Mouse (Mus musculus) midbrain, embryonic 13.5 days (tissue): ENCODE measurements around the gene Cntn5. TPM values are rescaled to one million over a fixed set of nuclear protein-coding genes. Genes with fewer than 3 reads are reported as not detected.
"Not testable (repeated sequence)": the region's sequence is repeated elsewhere in the genome, so short reads cannot be mapped to it uniquely, and the experiment has no call there.

Experiments used
- ATAC-seq: fragments of 200-750 bp; cut with Nextera tagmentation; 2 replicates; pipeline ENCODE4 v1.8.0; 2017; ENCODE audit warnings: mild to moderate bottlenecking, moderate TSS enrichment, moderate library complexity
- H3K27ac ChIP-seq: fragments of 300-500 bp; sonication (generic); 2 replicates; pipeline ENCODE4 v1.5.1; 2015; ENCODE audit warnings: inconsistent platforms, mild to moderate bottlenecking, moderate library complexity
- H3K27me3 ChIP-seq: fragments of 300-500 bp; sonication (generic); 2 replicates; pipeline ENCODE4 v1.6.1; 2015; ENCODE audit warnings: mild to moderate bottlenecking, inconsistent platforms
- H3K36me3 ChIP-seq: fragments of 300-500 bp; sonication (generic); 2 replicates; pipeline ENCODE4 v1.6.1; 2015; ENCODE audit warnings: mild to moderate bottlenecking, inconsistent platforms
- H3K4me1 ChIP-seq: fragments of 300-500 bp; sonication (generic); replicated peaks from 2 replicates; pipeline ENCODE4 v1.6.1; 2015; ENCODE audit warnings: inconsistent platforms
- H3K4me2 ChIP-seq: fragments of 300-500 bp; sonication (generic); replicated peaks from 2 replicates; pipeline ENCODE4 v1.6.1; 2015; ENCODE audit warnings: moderate library complexity, mild to moderate bottlenecking, inconsistent platforms
- H3K4me3 ChIP-seq: fragments of 300-500 bp; sonication (generic); replicated peaks from 2 replicates; pipeline ENCODE4 v1.5.1; 2015; ENCODE audit warnings: mild to moderate bottlenecking, inconsistent platforms
- H3K9ac ChIP-seq: fragments of 300-500 bp; sonication (generic); replicated peaks from 2 replicates; pipeline ENCODE4 v1.6.1; 2015; ENCODE audit warnings: mild to moderate bottlenecking, inconsistent platforms
- H3K9me3 ChIP-seq: fragments of 300-500 bp; sonication (generic); 2 replicates; pipeline ENCODE4 v1.6.1; 2016; ENCODE audit warnings: mild to moderate bottlenecking, inconsistent platforms
- WGBS: fragments of 180-500 bp; shearing (Covaris S2); methylation state at CpG from one replicate; pipeline ENCODE4 v1.1.7; 2015; 5-methylcytosine and 5-hydroxymethylcytosine counted together
- polyA plus RNA-seq: library from polyadenylated mRNA; unstranded; fragments of >200 nt; fragmentation: Nextera tagmentation; extraction: Ambion mirVana; gene quantifications from 2 replicates; pipeline ENCODE4 v1.2.1, GENCODE M21; 2015

Cntn5 gene
- polyA plus RNA-seq, 1 experiment from 2014 or later: 7.7 TPM

DNA sequence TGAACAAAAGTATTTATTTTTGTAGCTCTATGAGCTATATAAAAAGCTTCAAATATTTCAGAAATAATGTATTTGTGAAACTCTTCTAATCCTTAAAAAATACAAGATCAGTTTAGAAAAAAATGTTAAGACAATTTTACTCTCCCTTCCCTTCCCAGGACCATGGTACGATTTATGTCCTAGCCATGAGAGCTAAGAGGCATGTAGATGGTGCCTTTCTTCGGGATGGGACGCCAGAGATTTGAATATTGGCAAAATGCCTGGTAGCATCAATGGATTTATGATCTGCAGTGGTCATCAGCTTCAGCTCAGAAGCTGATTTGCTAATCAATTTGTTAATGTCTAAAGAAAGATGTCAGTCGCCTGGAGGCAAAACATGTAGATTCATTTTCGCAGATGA, 258.6 kb downstream of the Cntn5 start:
- H3K36me3 ChIP-seq: no peaks in the 10 kb centered on the region
- no peak overlapping the region for H3K4me2 ChIP-seq
- H3K27ac ChIP-seq: no peak overlapping the region
- H3K27me3 ChIP-seq: no peaks in the 10 kb centered on the region
- ATAC-seq: no peak
- no peak overlapping the region for H3K9ac ChIP-seq
- 0 out of 2 replicates have a peak, but pooled peaks cover 5% of the 10 kb centered on the region for H3K4me1 ChIP-seq
- no peaks in the 10 kb centered on the region for H3K9me3 ChIP-seq
- 79% methylated on average over 5 of the region's 5 CpGs for WGBS
- no peak overlapping the region for H3K4me3 ChIP-seq

DNA sequence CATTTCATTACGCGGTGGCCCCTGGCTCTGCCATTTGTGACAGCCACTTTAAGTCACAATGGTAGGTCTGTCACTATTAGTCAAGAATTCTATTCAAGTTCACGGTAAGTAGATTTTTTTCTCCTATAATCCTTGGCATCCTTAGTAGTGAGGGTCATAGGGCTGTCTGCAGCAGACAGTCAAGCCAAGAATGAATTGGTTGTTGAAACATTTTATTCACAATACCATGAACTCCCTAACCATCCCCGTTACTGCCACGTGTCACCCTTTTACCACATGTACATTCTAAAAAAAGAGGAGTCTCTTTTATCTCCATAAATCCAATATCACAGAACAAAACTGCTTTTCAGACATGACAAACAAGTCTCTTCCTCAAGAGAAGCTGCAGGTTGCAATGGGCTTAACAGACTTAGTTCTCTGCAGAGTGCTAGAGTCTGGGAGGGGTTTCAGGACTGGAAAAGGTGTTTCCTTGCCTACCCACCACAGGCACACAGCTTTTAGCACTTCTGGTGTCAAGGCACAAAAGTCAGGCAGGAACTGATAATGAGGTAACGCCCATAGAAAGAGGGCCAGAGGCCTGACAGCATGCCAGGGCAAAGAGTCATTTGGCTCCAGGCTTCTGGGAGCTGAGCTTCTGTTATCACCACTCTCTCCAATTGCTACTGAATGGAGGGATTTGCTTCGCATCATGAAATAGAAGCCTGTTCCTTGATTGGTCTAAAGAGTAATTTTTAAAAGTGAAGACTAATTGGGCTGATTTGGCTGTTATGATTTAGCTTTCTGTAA, 259.3 kb downstream of the Cntn5 start:
- Histone ChIP-seq H3K9ac (no peak overlapping the region), H3K4me3 (no peak overlapping the region), H3K27me3 (no peaks in the 10 kb centered on the region), H3K36me3 (no peaks in the 10 kb centered on the region), H3K4me2 (no peak overlapping the region), H3K9me3 (no peaks in the 10 kb centered on the region), H3K27ac (no peak overlapping the region), H3K4me1 (0 out of 2 replicates have a peak, but pooled peaks cover 5% of the 10 kb centered on the region)
- ATAC-seq: no peak
- WGBS: 48% methylated on average over 7 of the region's 7 CpGs

DNA sequence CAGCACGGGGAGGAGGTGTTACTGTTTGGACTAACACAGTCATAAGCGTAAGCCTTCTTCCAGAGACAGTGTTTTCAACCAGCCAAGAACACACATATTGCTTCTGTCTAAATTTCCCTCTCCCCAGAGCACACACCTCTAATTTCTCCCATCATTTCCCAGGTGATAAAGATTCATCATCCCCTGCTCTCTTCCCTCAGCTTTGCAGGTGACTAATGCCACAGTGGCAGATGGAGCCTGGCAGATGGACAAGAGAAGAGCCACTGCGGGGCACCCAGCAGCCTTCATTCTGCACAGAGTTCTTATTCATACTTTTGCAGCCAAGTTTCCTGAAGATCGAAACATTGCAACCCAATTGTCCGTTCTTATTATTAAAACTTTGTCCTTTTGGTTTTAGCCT, 286.5 kb downstream of the Cntn5 start:
- Histone ChIP-seq H3K27me3 (no peaks in the 10 kb centered on the region), H3K27ac (no peak overlapping the region), H3K9ac (no peak overlapping the region), H3K36me3 (no peaks in the 10 kb centered on the region), H3K4me3 (no peak overlapping the region), H3K4me1 (no peaks in the 10 kb centered on the region), H3K9me3 (no peaks in the 10 kb centered on the region), H3K4me2 (no peak overlapping the region)
- WGBS: 89% methylated on average over 5 of the region's 5 CpGs
- no peak for ATAC-seq

DNA sequence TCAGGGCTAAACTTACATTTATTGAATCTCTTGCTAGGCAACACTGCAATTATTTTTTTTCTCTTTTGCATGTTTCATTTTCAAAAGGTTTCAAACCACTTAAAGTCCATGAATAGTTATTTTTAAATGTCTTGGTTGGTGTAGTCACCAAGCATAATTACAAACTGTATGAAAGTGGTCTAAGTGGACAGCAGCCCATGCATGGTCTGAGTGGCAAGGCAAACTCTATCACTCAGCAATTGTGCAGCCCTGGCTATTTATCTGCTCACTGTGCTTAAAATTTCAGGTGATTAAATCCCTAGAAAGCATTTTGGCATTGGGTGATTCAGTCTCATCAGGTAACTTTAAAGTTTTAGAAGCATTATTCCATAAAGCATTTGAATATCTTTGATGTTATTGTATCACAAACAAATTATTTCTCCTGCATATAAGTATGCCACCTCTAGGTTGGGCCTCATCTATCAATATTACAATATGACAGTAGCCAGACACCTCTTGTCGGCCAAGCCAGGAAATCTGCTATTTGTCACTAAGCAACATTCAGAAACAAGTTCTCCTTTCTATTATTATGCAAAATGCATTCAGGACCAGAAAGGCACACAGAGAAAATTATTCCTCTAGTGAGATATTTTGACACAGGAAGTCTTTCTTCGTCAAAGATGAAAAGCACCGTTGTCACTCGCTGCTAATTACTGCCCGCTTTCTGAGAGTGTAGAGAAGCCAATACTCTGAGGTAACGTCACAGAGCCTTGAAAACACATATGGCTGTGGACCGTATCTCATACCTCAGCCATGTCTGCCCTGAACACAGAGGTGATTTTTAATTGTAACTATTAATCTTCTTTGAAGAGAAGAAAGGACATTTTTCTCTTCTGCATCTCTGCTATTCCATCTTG, 329.0 kb downstream of the Cntn5 start:
- no peak overlapping the region for H3K27ac ChIP-seq

DNA sequence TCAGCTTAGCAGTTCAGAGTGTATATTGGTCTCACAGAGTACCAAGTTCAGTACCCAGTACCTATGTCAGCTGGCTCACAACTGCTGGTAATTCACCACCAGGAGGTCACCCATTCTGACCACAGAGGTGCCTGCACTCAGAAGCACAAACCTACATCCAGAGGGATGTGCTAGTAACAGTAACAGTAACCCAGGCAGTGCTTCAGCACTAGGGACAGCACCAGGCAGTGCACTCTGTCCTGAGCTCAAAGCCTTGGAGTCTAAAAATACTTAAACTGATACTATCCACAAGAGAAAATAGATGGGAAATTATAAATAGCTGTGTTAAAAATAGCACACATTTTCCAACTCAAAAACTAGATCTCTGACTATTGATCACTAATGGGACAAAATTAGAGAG, 334.7 kb downstream of the Cntn5 start:
- Histone ChIP-seq H3K4me1 (no peaks in the 10 kb centered on the region), H3K4me2 (no peak overlapping the region), H3K9me3 (no peaks in the 10 kb centered on the region), H3K4me3 (no peak overlapping the region), H3K9ac (no peak overlapping the region), H3K27me3 (no peaks in the 10 kb centered on the region), H3K27ac (no peak overlapping the region), H3K36me3 (no peaks in the 10 kb centered on the region)
- ATAC-seq: no peak

More for the DNA sequence above, 329.0 kb downstream of the Cntn5 start:
- 72% methylated on average over 7 of the region's 7 CpGs for WGBS
- no peak for ATAC-seq
- no peak overlapping the region for H3K9ac ChIP-seq
- no peaks in the 10 kb centered on the region for H3K9me3 ChIP-seq
- H3K36me3 ChIP-seq: no peaks in the 10 kb centered on the region
- no peak overlapping the region for H3K4me3 ChIP-seq
- H3K4me1 ChIP-seq: no peaks in the 10 kb centered on the region
- H3K4me2 ChIP-seq: no peak overlapping the region
- H3K27me3 ChIP-seq: no peaks in the 10 kb centered on the region

DNA sequence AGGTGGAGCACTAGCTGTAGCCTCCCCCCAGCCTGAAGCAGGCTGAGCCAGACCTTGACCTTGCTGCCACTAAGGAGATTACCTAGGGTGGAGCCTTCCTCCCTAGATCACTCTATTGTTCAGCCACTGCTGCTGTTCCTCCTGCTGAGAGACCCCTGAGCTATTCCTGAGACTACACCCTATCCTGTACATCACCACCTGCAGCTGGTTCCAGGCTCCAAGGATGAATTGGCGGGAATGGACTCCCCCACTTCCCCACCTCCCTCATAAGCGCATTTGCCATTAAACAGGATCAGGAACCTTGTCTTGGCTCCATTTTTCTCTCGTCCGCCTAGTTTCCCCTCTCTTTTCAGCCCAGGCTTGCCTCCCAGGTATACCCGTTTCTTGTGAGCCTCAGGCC, 363.7 kb downstream of the Cntn5 start:
- H3K9me3 ChIP-seq, H3K9ac ChIP-seq, H3K4me2 ChIP-seq, H3K27me3 ChIP-seq, H3K4me1 ChIP-seq, H3K4me3 ChIP-seq, H3K27ac ChIP-seq, ATAC-seq, H3K36me3 ChIP-seq: not testable (repeated sequence)
- 70% methylated on average over 5 of the region's 5 CpGs for WGBS

DNA sequence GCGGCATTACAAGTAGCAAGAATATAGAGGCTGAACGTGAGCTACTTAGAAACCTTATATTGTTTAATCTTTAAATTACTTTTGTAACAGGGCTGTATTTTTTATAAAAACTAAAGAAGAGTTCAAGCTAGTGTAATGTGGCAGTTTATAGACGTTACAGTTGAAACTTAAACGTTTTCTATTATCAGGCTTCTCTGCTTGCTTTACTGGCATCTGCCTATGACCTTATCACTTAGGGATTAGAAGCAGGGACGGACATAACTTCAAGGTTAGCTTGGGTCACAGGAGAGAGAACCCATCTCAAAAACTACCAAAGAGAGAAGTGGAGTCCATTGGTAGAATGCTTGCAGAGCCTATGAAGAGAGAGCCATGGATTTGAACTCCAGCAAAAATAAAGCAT, 372.3 kb downstream of the Cntn5 start:
- H3K9me3 ChIP-seq: no peaks in the 10 kb centered on the region
- H3K4me3 ChIP-seq: no peak overlapping the region
- peaks cover 11% of the 10 kb centered on the region for H3K4me1 ChIP-seq
- 84% methylated on average over 5 of the region's 5 CpGs for WGBS
- H3K4me2 ChIP-seq: no peak overlapping the region
- no peak for ATAC-seq
- H3K27ac ChIP-seq: no peak overlapping the region
- no peaks in the 10 kb centered on the region for H3K36me3 ChIP-seq
- H3K9ac ChIP-seq: no peak overlapping the region
- H3K27me3 ChIP-seq: no peaks in the 10 kb centered on the region

DNA sequence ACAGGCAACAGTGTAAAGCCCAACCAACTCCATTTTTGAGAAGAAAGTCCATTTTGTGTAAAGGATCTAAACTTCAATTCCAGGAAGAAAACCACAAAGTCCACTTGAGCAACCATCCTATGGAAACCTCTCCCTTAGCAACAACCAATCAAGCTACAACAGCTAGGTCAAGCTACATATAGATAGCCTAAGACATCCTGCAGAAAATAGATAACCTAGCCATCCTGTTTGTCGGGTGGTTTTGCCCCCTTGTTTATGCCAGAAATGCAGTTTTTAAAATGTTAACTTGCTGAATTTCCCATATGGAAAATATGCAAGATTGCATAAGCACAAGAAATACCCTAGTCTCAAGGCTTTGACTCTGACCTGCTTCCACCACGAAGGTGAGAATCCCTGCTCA, 373.5 kb downstream of the Cntn5 start:
- WGBS: 92% methylated on average over 2 of the region's 2 CpGs
- no peak overlapping the region for H3K4me3 ChIP-seq
- no peak overlapping the region for H3K4me2 ChIP-seq
- H3K27ac ChIP-seq: no peak overlapping the region
- no peaks in the 10 kb centered on the region for H3K36me3 ChIP-seq
- no peak overlapping the region for H3K9ac ChIP-seq
- H3K4me1 ChIP-seq: peaks cover 11% of the 10 kb centered on the region
- no peaks in the 10 kb centered on the region for H3K9me3 ChIP-seq
- H3K27me3 ChIP-seq: no peaks in the 10 kb centered on the region
- ATAC-seq: no peak

DNA sequence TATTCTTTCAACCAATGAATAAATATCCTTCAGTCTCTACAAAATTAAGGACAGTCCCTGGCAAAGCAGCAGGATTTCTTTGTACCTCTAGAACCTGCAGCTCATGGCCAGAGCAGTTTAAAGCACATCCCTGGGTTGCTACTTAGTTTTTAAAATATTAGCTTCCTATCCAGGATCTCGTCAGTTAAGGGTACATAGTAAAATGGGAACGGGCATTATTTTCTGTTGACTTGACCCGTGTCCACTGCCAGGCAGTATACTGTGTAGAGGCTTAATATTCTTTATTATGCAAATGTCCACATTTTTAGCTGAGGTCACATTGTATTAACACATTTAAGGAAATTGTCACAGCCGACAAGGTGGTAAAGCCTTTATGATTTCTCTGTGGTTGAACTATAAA, 375.0 kb downstream of the Cntn5 start:
- no peak overlapping the region for H3K27ac ChIP-seq
- H3K9ac ChIP-seq: no peak overlapping the region
- ATAC-seq: peak; percentile 63; the same call in 1 of the 2 replicates
- no peak overlapping the region for H3K4me3 ChIP-seq
- no peaks in the 10 kb centered on the region for H3K36me3 ChIP-seq
- peaks cover 11% of the 10 kb centered on the region for H3K4me1 ChIP-seq
- H3K27me3 ChIP-seq: no peaks in the 10 kb centered on the region
- H3K9me3 ChIP-seq: no peaks in the 10 kb centered on the region
- 26% methylated on average over 4 of the region's 4 CpGs for WGBS
- no peak overlapping the region for H3K4me2 ChIP-seq

DNA sequence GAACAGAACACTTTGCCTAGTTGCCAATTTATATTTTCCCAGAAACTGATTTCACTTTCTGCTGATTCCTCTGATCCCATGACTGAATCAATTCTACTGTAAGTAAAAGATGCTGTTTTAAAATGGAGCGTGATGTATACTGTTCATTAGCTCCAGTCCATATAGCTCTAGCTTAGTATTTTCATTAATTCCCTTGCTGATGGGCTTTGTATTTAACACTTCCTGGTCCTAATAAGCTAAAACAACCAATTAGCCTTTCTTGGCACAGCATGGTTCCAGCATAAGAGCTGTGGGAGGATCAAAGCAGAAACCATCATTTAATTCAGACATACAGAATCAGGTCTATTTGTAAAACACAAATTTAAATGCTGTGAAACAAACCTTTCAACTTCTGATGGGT, 375.5 kb downstream of the Cntn5 start:
- 57% methylated on average over 1 of the region's 1 CpGs for WGBS
- peak; percentile 58; the same call in 1 of the 2 replicates for ATAC-seq
- H3K36me3 ChIP-seq: no peaks in the 10 kb centered on the region
- H3K27me3 ChIP-seq: no peaks in the 10 kb centered on the region
- H3K4me1 ChIP-seq: peaks cover 11% of the 10 kb centered on the region
- no peak overlapping the region for H3K4me3 ChIP-seq
- H3K27ac ChIP-seq: no peak overlapping the region
- no peak overlapping the region for H3K9ac ChIP-seq
- H3K9me3 ChIP-seq: no peaks in the 10 kb centered on the region
- no peak overlapping the region for H3K4me2 ChIP-seq

DNA sequence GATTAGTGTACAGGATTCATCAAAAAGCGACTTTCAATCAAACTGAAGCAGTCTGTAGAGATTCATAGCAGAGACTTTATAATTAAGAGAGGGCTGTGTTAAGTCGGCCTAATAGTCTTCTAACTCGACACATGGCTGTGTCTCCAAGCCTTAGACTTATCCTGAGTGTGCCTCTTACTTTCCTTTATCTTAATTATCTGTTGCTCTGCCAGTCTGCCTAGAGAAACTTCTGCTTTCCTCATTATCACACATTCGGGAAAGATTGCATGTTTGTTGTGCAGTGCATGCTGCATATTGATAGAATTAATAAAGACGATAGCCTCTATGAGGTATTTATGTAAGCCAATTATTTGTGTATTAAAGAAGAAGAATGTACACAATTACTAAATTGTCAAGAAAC, 375.9 kb downstream of the Cntn5 start:
- Histone ChIP-seq H3K4me3 (no peak overlapping the region), H3K9me3 (no peaks in the 10 kb centered on the region), H3K9ac (no peak overlapping the region; the same call in 1 of the 2 replicates), H3K4me1 (peaks cover 11% of the 10 kb centered on the region), H3K27me3 (no peaks in the 10 kb centered on the region), H3K4me2 (no peak overlapping the region), H3K27ac (no peak overlapping the region), H3K36me3 (no peaks in the 10 kb centered on the region)
- 71% methylated on average over 5 of the region's 5 CpGs for WGBS
- ATAC-seq: no peak

DNA sequence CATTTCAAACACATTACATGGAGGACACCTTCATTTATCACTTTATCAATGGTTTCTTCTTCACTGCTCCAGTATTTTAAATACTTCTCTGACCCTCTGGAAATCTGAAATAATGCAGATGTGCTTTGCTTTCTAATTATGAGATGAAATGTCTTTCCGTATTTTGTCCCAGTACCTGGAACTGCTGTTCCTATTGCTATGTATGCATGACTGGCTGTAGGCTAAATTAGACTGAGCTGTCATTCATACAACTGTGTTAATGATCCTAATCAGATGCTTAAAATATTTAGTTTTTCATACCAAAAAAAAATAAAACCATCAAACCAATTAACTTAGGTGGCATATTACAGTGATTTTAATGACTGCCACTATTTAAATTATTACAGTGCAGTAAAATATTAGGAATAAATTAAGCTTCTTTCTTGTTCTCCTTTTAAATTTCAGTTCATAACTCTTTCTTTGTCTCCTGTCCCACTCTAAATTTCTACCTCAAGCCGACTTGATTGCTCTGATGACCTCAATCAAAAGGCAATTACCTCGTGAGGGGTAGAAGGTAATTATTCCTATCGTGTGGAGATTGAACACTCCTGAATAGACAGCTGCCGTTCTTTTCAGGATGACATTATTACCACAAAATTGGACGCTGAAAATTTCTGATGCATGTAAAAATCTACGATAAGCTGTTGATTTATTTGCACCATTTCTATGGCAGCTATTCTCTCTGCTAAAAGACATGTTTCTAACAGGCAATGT, 378.5 kb downstream of the Cntn5 start:
- Histone ChIP-seq H3K4me1 (peaks cover 11% of the 10 kb centered on the region), H3K36me3 (no peaks in the 10 kb centered on the region), H3K9ac (no peak overlapping the region), H3K9me3 (no peaks in the 10 kb centered on the region), H3K27me3 (no peaks in the 10 kb centered on the region), H3K27ac (no peak overlapping the region), H3K4me2 (no peak overlapping the region), H3K4me3 (no peak overlapping the region)
- 54% methylated on average over 7 of the region's 7 CpGs for WGBS
- no peak for ATAC-seq
